Comparison of ENCODE assay signal across 10 mouse cellular contexts in the genomic region with DNA sequence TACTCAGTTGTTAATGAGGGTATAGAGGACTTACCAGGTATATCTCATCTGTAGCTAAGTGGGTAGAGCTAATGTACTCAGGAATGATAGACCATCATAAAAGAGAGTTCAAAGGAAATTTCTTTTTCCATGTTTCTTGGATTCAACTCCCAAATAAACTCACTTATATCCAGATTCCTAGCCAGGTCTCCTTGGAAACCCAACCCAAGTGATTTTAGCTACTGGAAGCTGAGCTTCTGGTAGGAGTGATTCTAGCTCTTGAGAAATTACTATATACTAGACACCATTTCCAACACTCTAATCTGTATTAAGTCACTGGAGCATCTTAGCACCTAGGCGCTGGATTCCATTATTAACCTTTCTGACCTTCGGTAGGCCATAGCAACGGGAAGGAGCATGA.
"Had no signal": no experiment of that assay in that cellular context is flagged by ENCODE, and none has a peak within 500 bp of the region (broad histone marks: within the 10 kb centered on the region; RNA-seq: fewer than 3 reads in every experiment).

No protein-coding gene starts in this region.

- ATAC-seq: lung, postnatal 0 days had no signal

- H3K9ac ChIP-seq: liver, embryonic 15.5 days had no signal

- H3K9me3 ChIP-seq: limb, embryonic 10.5 days; liver, embryonic 15.5 days had no signal

- H3K4me1 ChIP-seq: liver, embryonic 15.5 days had no signal

- H3K36me3 ChIP-seq: limb, embryonic 10.5 days; liver, embryonic 15.5 days had no signal

- H3K4me3 ChIP-seq: layer of hippocampus, adult 2 months; limb, embryonic 10.5 days; liver, embryonic 15.5 days had no signal

- H3K27ac ChIP-seq: layer of hippocampus, adult 2 months; limb, embryonic 10.5 days; liver, embryonic 15.5 days; stomach, postnatal 0 days had no signal

- H3K4me2 ChIP-seq: liver, embryonic 11.5 days; liver, embryonic 15.5 days had no signal

- DNase-seq: kidney, postnatal 10 days; lung, adult 2 months; lung, postnatal 36 days; thymus, postnatal 4 days had no signal

- H3K27me3 ChIP-seq: liver, embryonic 15.5 days had no signal
